Mouse (Mus musculus) thymus, postnatal 14 days (tissue): ENCODE results near the gene Egfl8.
A peak's percentile ranks its signal among the peaks of the same experiment; 100 is the strongest.

ENCODE experiments used
- DNase-seq: peaks from one replicate; pipeline ENCODE4 v3.0.0; 2021

Gene Egfl8

DNA sequence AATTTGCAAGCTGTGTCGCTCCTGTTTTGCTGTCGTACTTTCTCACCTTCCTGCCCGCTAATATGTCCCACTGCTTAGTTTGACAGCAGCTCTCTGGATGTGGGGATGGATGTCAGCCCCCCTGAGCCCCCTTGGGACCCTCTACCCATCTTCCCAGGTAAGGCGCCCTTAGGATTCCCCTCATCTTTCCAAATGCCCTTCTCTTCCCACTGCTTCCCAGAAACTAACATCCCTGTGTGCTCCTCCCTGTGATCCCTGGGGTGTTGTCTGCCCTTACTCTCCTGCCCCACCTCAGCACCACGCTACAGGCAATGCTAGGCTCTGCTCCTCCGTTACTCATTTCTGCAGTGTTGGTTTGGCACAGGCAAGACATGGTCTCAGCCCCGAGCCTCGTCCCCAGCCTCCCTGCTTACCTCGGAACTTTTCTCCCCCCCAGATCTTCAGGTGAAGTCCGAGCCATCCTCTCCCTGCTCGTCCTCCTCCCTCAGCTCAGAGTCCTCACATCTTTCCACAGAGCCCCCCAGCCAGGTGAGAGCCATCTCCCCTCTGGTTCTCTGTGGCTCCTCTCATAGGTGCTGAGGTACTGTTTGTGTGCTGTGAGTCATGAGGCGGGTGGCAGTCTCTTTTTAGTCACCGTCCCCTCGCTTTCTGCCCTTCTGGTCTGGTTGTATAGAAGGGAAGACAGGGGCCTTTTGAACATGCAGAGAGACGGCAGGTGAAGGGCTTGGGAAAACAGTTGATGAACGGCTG lies 32.5 kb upstream of the Egfl8 start:
- no peak for DNase-seq

- DNase-seq: peak; percentile 94
These were observed 31.4 kb upstream of the Egfl8 start, which contains the start of gene Atf6b for GRCm38 (mm10) chr17:34646906-34647787. TSS of gene Atf6b (plus strand) at chr17:34647146.

DNA sequence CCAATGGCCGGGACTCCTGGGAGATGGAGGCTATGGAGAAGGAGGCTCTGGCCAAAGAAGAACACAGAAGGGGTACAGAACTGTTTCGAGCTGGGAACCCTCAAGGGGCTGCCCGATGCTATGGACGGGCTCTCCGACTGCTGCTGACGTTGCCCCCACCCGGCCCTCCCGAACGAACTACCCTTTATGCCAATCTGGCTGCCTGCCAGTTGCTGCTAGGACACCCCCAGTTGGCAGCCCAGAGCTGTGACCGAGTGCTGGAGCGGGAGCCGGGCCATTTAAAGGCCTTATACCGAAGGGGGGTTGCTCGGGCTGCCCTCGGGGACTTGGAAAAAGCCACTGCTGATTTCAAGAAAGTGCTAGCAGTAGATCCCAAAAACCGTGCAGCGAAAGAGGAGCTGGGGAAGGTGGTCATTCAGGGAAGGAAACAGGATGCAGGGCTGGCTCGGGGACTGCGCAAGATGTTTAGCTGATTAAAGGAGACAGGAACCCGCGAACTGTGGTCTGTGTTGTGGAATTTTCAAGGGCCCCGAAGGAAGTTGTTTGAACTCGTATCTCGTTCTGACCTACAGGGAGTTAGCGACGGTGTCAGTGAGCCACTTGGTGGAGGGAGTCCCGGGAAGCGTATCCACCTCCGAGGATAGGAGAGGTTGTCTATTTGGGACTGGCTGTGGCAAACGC lies 30.2 kb upstream of the Egfl8 start:
- DNase-seq: peak; percentile 24

DNA sequence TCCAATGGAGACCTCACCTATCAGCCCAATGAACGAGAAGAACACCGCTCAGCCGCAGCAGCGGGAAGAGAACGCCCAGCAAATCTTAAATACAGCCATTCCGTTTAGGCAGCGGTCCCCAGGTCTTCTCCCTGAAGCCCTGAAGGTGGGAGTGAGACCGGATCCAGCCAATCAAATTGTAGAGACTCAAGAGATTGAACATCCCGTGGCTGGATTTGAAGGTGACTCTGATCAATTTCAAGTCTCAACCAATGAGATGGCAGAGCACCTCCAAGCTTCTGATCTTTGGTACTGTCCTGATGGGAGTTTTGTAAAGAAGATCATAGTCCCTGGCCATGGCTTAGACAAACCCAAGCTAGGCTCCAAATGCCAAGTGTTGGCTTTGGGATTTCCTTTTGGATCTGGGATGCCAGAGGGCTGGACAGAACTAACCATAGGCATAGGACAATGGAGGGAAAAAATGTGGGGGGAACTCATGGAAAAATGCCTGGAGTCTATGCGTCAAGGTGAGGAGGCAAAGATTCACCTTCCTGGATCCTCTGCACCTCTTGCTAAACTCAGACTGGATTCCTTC lies 29.6 kb upstream of the Egfl8 start:
- no peak for DNase-seq

- peak; percentile 96 for DNase-seq
These were observed 28.8 kb upstream of the Egfl8 start, which contains the start of gene Fkbpl for GRCm38 (mm10) chr17:34644608-34645007. TSS of gene Fkbpl (plus strand) at chr17:34644764.

GRCm38 (mm10) chr17:34643944-34644343 lies 28.2 kb upstream of the Egfl8 start:
- DNase-seq: no peak

- DNase-seq: no peak
These were observed 27.6 kb upstream of the Egfl8 start for GRCm38 (mm10) chr17:34643379-34643778.

DNA sequence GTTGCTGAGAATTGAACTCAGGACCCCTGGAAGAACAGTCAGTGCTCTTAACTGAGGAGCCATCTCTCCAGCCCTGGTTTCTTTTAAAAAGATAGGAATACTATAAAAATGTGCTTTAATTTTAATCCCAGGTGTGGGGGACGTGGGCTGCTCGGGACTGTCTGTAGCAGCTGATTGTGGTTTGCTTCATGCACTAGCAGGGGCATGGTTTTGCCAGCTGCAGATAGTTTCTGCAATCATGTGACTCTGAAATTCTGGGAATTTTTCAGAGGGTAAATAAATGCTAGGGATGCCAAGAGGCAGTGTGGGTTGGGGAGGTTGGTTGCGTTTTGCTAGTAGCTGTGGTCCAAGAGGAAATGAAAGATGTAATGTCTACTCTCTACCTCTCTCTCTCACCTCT lies 26.2 kb upstream of the Egfl8 start:
- DNase-seq: no peak

GRCm38 (mm10) chr17:34640778-34641601 lies 25.2 kb upstream of the Egfl8 start:
- no peak for DNase-seq

GRCm38 (mm10) chr17:34639461-34640255 lies 23.9 kb upstream of the Egfl8 start:
- DNase-seq: no peak

DNA sequence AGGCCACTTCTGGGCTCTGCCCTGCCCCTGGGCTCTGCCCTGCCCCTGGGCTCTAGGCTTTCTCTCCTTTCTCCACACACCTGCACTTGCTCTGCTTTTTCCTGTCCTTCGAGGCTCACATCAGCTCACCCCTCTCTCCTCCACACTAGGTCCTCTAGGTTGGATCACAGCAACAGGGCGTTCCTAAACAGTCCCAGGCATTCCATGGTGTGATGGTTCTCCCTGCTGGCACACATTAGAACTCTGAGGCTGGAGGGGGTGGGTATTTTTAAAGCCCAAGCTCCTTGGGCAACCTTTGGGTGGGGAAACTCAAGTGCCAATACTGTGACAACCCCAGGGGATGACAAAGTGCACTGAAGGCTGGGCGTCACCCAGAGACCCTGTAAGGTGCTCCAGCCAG lies 21.7 kb upstream of the Egfl8 start:
- no peak for DNase-seq

DNA sequence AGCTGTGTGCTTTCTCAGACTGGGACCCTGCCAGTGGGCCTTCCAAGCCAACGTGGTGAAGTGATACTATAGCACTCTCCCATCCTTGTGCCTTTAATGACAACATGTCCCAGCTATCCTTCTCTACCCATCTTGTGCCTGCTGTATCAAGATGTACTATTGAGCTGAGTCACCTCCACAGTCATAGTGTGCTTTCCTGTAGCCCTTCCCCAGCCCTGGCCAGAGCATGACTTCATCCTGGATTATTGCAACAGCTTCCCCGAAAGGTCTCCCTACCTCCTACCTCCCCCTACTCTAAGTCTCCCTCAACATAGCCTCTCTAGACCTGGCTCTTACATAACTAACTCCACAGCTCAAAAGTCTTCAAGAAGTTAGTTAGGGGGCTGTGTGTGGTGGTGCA lies 19.9 kb upstream of the Egfl8 start:
- DNase-seq: no peak

DNA sequence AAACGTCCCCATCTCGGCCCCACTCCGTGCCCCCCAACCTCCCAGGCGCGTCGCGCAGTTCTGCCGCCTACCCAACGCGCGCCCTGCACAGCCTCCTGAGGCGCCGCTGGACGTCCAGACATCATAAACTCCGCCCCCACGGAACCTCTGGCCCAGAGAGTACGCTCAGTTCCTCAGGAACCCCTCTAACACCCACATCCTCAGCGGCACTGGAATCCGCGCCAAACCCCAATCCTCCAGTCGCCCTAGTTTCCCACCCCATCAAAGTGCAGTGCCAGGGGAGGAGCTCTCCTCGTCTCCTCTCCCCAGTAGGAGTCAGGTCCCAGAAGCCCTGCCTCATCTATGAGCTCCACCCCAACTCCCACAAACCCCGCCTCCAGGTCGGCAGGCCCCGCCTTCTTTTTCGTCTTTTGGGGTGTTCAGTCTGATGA lies 16.5 kb upstream of the Egfl8 start:
- peak; percentile 91 for DNase-seq

DNA sequence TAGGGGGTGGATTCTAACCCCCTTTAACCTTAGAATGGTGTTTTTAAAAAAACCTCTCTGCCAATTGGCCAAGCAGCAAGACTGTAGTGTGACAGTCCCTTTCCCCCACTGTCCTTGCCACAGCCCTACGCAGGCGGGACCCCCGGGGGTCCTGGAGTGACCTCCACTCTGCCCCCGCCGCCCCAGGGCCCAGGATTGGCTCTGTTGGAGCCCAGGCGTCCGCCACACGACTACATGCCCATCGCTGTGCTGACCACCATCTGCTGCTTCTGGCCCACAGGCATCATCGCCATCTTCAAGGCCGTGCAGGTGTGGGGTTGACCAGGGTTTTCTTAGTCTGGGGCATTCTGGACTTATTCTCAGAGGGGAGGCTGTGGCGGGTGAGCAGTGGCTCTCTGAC lies 15.9 kb upstream of the Egfl8 start:
- DNase-seq: peak; percentile 47

DNA sequence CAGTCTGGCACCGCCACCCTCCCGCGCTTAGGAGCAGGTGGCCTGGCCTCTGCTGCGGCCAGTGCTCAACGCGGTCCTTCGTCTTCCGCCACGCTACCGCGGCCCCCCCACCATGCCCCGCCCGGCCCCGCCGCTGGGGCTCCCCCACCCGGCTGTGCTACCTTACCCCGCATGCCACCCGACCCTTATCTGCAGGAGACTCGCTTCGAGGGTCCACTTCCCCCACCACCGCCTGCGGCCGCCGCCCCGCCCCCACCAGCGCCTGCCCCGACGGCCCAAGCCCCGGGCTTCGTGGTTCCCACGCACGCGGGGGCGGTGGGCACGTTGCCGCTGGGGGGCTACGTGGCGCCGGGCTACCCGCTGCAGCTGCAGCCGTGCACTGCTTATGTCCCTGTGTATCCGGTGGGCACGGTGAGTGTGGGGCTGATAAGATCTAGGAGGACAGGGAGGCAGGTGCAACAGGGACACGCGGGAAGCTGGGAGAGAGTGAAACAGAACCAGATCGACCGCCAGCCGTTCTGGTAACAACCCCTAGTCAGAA lies 15.1 kb upstream of the Egfl8 start:
- DNase-seq: peak; percentile 81

DNA sequence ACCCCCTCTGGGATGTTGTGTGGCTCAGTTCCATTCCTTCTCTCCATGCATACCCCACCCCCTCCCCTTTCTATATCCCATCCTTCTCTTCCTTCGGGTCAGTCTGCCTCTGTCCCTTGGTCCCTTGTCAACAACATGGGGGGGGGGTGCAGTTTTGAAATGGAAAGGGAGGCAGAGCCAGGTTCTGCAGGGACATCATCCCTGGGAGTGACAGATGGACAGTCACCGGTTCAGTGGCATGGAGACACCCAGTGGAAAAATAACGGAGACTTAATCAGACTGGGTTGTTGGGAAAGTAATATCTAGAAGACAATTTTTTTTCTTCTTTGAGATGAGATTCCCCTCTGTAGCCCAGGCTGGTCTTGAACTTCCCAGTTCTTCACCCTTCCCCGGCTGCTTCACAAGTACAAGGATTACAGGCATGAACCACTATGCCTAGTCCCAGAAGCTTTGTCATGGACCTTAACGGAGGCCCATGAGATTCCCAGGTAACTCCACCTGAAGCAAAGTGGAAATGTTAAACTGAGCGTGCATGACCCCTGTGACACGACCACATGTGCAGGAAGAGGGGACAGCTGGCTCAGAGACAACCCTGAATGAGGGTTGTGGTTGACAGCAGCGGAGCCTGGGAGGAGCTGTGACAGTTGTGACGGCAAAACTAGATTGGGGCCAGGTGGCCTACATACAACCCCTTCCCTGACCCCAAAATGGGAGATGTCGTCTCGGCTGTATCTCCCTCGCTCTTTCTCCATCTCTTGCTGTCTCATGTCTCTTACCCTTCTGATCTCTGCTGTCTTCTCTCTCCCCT lies 14.2 kb upstream of the Egfl8 start:
- DNase-seq: peak; percentile 87

- peak; percentile 72 for DNase-seq
These were observed 13.5 kb upstream of the Egfl8 start, which contains the start of gene Prrt1 for GRCm38 (mm10) chr17:34629221-34629751. TSS of gene Prrt1 (plus strand) at chr17:34629533.

DNA sequence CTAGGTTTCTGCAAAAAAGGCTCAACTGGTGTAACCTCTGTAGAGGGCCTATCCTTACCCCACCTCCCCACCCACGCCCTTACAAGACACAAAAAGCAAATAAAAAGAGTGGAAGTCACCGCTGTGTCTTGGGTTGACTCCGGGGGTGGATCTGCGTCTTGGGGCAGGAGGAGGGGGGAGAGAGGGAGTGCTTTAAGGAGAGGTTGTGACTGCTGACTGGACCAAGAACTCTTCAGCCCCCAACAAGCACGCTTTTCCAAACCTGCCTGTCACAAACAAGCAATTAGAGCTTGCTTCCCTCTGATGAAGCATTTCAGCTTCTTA lies 12.8 kb upstream of the Egfl8 start:
- DNase-seq: peak; percentile 58

- peak; percentile 76 for DNase-seq
These were observed 12.3 kb upstream of the Egfl8 start, which contains the start of gene Ppt2 for GRCm38 (mm10) chr17:34627943-34628643. TSS of gene Ppt2 (minus strand) at chr17:34628510.
